Mouse (Mus musculus) mesoderm, embryonic 11.5 days (tissue): ENCODE results near the gene Kif16b.

Experiments
- DNase-seq: peaks from one replicate; pipeline ENCODE4 v3.0.0-alpha.2; 2012; ENCODE audit warnings: low read depth, low spot score

Gene Kif16b

DNA sequence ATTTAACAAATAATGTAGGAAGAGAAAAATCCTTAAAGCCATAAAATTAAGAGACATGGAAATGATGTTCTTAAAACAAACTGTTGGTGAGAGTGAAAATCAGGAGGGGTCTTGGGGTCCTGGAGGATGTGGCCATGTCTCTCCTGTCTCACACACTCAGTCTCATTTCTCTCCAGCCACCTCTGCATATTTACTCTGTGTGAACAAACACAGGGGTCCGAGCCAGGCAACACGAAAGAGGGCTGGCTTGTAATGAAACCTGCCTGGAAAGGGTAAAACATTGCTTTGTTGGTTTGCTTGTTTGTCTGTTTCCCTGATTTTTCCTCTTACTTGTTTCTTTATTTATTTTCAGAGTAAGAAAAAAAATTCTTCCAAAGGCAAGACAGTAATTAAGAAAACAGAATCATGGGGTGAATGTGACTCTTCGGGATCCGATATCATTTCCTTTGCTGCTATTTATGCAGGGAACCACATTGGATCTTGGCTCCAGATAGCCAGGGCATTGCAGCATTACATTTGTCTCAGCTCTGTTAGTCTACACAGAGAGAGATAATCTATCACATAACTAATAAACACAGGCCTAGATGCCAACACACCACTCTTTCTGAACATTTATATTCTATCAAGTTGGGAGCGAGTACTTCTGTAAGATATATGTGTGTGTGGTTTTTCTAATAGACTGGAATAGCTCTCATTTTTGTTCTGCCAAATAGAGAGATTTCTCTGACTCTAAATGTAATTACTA is 218.2 kb downstream of the Kif16b start:
- no peak for DNase-seq

DNA sequence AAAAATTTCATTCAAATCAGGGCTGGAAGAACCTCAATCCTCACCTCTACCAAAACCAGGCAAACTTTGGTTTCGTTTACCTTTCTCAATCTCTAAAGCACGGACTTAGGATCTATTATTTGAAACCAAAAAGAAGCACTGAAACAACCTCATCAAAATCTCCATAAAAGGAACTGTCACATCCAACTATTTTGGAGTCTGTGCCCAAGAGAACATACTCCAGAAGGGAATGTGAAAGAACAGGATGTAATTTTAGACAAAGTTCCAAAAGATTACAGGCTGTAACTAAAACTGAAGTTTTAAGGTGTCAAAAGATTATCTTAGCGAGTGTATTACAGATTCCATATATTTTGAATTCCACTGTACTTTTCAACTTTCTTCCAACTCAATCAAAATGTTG is 232.9 kb downstream of the Kif16b start:
- DNase-seq, result no peak

- DNase-seq, result no peak
These were observed 249.7 kb downstream of the Kif16b start for GRCm38 (mm10) chr2:142651591-142651990.

DNA sequence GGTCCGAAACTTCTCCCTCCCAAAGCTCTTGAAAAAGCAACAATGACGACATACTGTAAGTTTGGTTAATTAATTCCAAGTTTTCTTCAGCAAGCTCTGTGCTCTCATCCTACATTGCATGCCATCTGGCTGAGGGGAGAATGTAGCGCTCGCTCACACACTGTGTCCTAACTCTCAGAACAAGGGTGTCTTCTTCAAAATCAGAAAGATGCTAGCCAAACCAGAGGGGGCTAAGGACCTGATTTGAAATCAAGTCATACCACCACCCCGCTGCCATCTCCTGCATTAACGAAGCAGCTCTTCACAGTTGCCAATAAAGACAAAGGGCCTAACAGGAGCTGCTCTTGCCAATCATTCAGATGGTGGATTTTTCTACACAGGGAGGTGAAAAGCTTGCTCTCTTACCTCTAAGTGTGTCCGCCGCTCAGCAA is 253.3 kb downstream of the Kif16b start:
- no peak for DNase-seq

DNA sequence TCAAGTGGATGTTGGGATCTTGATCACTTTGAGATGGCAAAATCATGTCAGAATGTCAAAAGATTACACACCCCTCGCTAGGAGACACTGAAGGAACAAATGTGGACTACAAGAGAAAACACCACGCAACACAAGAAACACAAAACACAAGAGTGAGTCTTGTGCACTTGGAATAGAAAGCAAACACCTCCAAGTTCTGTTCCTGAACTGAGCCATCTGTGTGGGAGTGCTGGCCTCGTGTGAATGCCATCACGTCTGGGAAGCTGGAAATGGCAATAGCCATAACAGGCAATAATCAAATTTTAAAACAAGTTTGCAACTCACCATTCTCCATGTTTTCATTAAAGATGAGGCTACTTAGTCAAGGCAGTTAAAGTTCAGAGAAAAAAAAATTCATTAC is 254.5 kb downstream of the Kif16b start:
- no peak for DNase-seq

DNA sequence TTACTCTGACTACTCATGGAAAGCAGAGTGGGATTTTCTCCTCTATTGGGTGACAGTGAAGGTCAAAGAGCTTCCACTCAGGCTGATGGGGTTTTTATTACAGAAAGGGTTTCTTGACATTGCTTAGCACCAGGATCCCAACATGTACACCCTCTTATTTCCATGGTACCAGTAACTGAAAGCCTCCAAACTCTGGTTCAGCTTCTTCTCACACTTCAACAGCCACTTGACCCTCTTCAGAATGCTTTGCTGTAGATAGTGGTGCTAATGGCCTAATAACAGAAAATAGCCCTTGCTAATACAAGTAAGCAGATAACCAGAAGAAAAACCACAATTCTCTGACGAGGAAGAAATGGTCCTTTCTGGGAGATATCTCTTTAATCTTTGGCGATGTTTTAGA is 259.6 kb downstream of the Kif16b start:
- no peak for DNase-seq

GRCm38 (mm10) chr2:142635606-142636304 is 265.6 kb downstream of the Kif16b start:
- no peak for DNase-seq

GRCm38 (mm10) chr2:142633996-142634559 is 267.3 kb downstream of the Kif16b start:
- no peak for DNase-seq

DNA sequence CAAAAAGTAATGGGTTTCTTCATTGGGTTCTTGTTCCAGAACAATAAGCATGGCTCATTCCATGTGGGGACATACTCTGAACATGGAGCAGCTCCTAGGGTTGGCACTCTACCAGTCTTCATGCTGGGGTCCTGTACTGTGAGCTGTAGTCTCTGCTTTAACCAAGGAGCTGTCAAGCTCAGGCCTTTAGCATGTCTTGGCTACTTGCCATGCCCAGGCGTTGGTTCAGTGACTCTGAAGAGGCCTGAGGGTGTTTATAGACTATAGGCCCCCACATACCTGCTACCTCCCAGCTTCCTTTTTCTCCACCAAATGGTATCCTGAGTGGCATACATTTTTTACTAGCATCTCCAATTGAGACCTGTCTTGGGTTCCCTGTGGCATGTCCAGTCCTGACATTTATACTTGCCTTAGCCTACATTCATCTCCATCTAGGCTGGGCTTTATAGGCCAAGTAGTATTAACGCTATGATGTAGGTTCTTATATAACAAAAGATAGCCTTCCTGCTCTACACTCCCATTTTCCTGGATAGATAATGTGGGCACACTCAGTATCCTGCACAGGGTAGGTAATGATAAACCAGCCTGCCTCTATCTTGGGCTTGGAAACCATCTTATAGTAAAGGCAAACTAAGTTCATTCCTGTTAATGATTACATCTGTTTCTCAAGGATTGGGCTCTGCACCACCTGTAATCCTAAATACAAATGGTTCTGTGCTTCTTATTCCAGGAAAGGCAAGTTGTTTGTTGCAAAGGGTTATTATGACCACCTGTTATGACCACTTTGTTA is 271.6 kb downstream of the Kif16b start:
- DNase-seq, result no peak

DNA sequence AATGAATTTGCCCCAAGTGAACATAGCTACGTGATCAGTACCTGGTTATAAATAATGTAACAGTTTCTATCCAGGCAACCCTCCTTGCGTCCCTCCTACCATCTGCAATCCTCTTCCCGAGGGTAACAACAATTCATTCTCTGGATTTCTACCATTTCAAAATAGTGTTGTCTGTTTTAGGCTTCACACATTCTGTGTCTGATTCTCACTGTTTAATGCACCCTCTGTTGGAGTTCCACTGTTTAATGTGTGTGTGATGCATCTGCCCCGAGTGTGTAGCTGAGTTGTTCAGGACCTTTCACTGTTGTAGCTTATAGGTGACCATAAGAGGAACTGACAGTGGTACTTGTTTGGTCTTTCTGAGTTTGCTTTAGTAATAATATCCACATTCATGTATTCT is 275.6 kb downstream of the Kif16b start:
- DNase-seq, result no peak

DNA sequence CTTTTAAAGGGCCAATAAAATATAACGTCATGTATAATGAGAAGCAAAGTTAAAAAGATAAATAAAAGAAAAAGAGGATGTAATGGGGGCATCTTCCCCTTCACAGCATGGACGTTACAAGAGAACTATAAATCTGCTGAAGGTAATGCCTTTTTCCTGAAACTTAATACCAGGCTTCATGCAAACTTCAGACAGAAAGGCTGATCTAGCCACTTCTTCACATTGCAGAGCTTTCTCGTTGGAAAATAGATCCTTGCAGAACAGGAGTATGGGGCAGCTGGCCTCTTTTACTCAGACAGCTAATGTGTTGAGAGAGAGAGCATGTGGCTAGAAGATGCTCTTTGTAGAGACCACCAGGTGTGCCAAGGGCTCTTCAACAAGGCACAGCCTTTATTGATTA is 276.2 kb downstream of the Kif16b start:
- peak; percentile 23 for DNase-seq

- no peak for DNase-seq
These were observed 277.1 kb downstream of the Kif16b start for GRCm38 (mm10) chr2:142624254-142624653.

GRCm38 (mm10) chr2:142621152-142621551 is 280.2 kb downstream of the Kif16b start:
- no peak for DNase-seq

- DNase-seq, result no peak
These were observed 281.4 kb downstream of the Kif16b start for GRCm38 (mm10) chr2:142619926-142620325.

DNA sequence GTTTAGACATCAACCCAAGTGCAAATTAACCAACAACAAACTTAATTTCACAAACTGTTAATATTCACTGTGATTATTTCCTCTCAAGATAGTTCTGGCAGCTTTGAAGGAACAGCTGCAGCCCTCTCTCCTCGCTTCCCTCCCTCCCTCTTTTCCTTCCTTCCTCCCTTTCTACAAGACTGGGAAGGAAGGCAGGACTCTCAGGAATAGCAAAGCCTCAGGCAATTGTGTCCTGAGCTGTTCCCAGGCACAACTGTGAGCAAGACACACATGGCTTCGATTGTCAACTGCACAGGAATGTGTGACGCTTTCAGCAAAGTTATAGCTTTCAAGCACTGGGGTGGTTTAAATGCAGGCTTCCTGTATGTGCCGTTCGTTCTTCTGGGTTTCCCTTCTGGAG is 286.8 kb downstream of the Kif16b start:
- no peak for DNase-seq

GRCm38 (mm10) chr2:142612359-142612953 is 288.9 kb downstream of the Kif16b start:
- no peak for DNase-seq

DNA sequence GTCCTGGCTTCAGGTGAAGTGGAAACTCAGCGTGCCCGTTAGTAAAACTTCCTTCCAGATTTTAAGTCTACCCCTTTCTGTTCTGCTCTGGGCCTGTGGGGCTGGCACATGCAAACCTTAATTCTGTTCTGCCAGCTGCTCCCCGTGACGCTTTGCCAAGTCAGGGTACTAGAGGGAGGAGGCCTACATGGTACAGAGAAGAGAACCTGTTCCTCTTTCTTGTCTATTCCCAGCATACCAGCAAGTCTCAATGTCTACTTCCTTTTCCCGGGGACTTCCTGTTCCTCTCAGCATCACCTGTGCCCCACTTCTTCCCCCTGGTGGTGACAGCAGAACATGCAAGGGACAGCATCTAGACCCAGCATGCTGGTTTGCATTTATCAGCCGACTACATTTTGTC is 290.2 kb downstream of the Kif16b start:
- no peak for DNase-seq

- DNase-seq, result no peak
These were observed 291.1 kb downstream of the Kif16b start for GRCm38 (mm10) chr2:142610206-142610605.

DNA sequence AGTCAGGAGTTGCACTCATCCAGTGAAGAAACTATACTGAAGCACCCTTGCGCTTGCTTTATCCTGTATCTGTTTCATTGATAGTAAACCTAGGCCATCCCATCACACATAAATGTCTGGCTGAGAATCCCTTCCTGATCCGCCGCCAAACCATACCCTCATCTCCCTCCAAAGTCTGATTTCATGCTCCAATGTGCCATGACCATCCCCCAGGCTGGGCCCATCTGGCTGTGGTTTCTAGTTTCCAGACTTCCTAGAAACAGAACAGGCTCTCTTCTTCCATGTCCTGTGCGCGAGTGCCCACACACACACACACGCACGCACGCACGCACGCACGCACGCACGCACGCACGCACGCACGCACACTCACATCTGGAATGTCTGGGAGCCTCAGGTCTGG is 292.6 kb downstream of the Kif16b start:
- DNase-seq, result peak; percentile 41

DNA sequence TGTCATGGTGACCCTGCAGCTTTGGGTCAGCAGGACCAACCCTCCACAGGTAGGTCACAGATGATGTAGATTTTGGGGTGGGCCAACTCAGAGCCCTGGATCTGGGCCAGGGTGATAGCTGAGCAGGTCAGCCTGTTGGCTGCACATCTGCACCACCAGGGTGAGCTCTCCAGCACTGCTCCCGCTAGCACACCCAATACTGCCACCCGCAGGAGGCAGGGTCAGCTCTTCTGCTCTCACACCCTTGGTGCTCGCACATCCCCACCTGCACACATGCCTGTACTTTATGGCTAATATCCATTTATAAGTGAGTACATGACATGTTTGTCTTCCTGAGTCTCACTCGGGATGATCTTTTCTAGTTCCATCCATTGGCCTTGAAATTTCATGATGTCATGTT is 296.6 kb downstream of the Kif16b start:
- DNase-seq, result no peak

DNA sequence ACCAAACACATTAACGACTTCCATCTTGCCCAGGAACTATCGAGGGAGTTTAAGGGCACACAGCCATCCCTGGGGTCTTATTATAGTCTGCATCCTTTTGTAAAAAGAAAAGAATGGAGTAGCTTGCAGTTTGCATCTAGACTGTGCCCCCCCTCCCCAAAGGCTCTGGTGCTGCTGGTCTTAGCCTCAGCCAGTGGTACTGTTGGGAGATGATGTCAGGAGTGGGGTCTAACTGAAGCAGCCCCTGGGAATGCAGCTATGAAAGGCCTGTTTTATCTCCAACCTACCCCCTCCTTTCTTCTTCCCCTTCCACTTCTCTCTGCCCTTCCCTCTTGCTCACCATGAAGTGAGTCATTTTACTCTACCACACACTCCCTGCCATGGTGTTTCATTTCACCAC is 298.1 kb downstream of the Kif16b start:
- DNase-seq, result no peak

- peak; percentile 45 for DNase-seq
These were observed 302.1 kb downstream of the Kif16b start for GRCm38 (mm10) chr2:142599235-142599634.
